Mouse (Mus musculus): Measurements from ENCODE around the gene Nemp1. TPM values are rescaled to one million over a fixed set of nuclear protein-coding genes. Genes with fewer than 3 reads are reported as not detected.

Gene Nemp1
- total RNA-seq, 2 experiments from 2014 or later: 2.7 to 4.5 TPM

DNA sequence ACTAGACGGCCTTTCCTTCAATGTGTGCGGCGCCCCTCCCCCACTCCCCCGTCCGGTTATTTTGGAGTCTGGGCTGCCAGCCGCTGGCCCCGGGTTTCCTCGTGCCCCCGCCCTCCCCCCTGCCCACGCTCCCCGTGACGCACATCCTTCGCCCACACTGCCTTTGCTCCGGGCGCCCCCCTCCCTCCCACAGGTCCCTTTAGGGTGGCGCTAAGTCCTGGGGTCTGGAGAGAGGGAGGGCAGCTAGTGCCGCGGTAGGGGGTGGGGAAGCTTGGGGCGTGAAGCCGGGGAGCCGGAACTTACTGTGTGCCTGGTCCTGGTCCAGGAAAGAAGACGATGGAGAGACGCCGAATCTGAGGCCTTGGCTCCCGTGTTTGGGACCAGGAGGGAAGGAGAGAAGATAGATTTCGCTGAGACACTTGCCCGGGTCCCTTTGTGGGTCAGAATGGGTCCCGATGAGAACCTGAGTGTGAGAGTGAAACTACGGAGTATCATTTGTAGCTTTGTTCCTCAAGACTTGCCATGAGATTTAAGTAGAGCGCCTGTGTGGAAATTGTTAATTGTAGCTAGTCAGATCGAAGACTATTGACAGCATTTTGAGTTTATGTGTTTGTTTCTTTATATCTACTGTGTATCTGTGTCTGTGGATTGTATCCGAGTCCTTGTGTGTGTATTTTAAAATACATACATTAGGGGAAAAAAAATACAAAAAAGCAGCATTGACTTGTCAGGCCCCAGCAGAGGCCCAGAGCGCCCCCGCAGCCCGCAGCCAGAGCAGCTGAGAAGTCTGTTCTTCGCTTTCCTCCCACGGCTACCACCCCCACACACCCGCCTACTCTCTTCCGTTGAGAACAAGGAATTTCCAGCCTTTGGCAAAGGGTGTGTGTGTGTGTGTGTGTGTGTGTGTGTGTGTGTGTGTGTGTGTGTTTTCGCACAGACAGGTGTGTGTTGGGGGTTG, 1.7 kb downstream of the Nemp1 start, which contains the start of gene Nab2:
Gene Nab2 (minus strand): TSS at position 476 of the 958 bp plus-strand sequence.
- intact Hi-C loops (cut with DNase I): loop anchor here (5.0 to 10.0 kb wide), 2 partner anchors 381 to 506 kb away; partner anchors contain the start of gene Mbd6

DNA sequence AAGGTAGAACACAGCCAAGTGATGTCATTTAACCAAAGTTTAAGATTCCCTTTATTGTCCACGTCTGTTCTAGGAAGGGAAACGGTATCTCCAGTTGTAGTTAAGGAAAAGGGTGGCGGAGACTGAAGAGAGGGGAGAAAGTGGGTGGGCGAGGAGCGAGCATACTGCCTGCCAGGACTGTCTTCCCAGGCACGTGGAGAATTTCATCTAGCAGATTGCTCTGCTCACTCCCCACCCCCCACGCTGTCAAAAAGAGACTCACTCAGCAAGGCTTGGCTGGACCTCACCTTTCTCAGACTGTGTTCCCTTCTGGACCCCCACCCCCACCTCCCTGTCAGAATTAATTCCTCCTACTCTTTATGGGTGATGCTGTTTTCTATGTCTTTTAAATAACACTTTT, 2.5 kb downstream of the Nemp1 start:
- intact Hi-C loops (cut with DNase I): loop anchor here (5.0 to 10.0 kb wide), 2 partner anchors 382 to 506 kb away; partner anchors contain the start of gene Mbd6
- DNase-seq: no peak

More for the DNA sequence above, 1.7 kb downstream of the Nemp1 start, which contains the start of gene Nab2:
- DNase-seq: peak; percentile 80 to 84

- intact Hi-C loops (cut with DNase I): no loop called here
- no peak for DNase-seq
These were observed 3.5 kb downstream of the Nemp1 start for GRCm38 (mm10) chr10:127670185-127670584.

DNA sequence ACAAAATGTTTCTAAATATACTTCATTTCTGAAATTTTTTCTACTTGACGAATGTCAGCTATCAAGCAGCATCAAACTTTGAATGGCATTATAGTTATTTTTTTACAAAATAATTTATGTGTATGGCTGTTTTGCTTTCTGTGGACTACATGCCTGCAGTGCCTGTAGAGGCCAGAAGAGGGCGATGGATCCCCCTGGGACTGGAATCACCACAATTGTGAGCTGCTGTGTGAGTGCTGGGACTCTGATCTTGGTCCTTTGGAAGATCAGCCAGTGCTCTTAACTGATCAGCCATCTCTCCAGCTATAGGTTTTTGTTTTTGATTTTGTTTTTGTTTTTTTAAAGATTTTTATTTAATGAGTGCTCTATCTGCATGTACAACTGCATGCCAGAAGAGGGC, 4.6 kb downstream of the Nemp1 start:
- DNase-seq: no peak
- intact Hi-C loops (cut with DNase I): no loop called here

DNA sequence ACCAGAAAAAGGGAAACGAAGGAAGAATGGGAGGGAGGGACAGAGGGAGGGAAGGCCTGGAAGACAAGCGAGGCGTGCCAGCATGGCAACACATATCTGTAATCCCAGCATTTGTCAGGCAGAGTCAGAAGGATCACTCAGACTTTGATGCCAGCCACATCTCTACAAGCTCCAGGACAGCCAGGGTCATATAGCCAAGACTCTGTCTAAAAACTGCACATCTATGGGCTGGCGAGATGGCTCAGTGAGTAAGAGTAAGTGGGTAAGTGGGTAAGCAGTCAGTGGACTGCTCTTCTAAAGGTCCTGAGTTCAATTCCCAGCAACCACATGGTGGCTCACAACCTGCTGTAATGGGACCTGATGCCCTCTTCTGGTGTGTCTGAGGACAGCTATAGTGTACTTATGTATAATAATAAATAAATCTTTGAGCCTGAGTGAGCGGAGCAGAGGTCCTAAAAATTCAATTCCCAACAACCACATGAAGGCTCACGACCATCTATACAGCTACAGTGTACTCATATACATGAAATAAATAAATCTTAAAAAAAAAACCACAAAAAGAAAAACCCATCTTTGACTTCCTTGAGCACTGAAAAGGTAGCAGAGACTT, 7.5 kb downstream of the Nemp1 start:
- DNase-seq: no peak
- intact Hi-C loops (cut with DNase I): no loop called here

DNA sequence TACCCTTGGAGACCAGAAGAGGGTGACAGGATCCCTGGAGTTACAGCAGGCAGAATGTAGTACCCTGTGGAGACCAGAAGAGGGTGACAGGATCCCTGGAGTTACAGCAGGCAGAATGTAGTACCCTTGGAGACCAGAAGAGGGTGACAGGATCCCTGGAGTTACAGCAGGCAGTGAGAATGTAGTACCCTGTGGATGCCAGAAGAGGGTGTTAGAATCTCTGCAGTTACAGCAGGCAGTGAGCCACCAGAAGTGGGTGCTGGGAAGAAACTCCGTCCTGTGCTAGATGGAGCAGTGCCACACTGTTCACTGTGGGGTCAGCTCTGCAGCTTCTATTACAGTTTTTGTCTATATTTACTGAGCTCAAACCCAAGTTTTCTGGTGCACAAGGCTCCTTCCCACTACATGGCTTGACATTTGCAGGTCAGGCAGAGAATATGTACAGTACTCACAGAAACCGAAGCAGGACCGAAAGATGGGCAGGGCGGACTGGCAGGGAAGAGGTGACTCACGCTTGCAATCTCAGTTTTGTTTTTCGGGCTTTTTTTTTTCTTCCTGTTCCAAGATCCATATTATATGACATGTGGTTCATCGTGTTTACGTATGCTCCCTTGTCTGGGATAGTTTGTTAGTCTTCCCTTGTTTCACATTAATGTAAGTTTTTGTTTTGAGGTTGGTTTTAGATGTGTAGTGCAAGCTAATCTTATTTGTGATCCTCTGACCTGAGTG, 8.3 kb downstream of the Nemp1 start:
- DNase-seq: peak; percentile 86 to 90
- intact Hi-C loops (cut with DNase I): loop anchor here (5.0 kb wide), 2 partner anchors 108 to 332 kb away; partner anchors contain the start of gene Hsd17b6

GRCm38 (mm10) chr10:127675859-127676398, 9.2 kb downstream of the Nemp1 start:
- intact Hi-C loops (cut with DNase I): loop anchor here (5.0 kb wide), 2 partner anchors 109 to 331 kb away; partner anchors contain the start of gene Hsd17b6
- no peak for DNase-seq

DNA sequence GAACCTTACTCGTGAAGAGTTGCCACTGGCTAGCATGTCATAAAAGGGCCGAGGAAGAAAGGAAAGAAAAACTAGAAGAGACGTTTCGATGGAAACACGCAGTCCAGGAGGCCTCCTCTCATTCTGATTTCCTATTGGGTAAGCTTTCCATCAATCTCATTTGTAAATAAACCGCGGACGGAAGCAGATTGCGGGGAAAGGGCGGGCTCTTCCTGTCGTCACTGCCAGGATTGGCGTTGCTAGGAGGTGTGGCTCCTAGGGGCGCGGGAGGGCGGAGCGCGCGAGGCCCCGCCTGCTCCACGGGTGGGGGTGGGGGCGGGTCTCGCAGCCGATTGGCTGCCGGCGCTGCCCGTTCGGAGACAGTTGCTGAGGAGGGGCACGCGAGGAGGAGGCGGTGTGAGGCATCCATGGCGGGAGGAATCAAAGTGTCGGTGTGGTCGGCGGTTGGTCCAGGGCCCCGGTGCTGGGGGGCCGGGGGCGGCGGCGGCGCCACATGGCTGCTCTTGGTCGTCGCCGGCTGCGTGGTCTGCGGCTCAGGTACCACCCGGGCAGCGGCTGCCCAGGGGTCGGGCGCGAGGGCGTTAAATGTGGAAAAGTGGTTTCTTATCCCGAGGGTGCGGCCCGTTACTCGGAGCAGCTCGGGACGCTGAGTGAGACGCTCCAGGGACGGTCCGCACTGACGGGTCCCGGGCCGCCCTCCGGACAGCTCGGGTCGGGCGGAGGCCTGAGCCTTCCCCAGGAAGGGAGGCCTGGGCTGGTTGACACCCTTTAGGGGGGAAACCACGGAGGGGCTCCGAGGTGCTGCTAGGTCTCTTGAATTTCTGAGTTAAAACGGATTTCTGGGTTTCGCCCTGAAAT, 10.2 kb downstream of the Nemp1 start:
- intact Hi-C loops (cut with DNase I): loop anchor here (5.0 kb wide), 2 partner anchors 110 to 330 kb away; partner anchors contain the start of gene Hsd17b6
- DNase-seq: peak; percentile 89 to 90

- peak in 1 of 2 experiments; percentile 47 for DNase-seq
- intact Hi-C loops (cut with DNase I): loop anchor here (5.0 kb wide), 2 partner anchors 110 to 330 kb away; partner anchors contain the start of gene Hsd17b6
These were observed 11.1 kb downstream of the Nemp1 start for GRCm38 (mm10) chr10:127677591-127678336.

DNA sequence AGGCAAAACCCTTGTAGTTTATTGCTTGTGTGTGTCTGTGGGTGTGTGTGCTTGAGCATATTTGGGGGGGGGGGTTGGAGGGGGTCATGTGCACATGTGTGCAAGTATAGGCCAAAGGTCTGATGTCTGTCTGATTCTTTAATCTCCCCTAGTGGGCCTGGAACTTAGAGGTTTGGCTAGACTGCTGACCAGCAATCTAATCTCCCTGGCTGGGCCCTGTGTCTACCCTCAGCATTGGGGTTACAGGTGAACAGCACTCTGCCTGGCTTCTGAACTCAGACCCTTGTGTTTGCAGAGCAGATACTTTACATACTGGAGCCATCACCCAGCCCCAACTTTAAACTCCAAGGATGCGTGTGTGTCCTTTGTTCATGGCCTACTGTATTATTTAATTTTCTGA, 12.5 kb downstream of the Nemp1 start:
- no peak for DNase-seq
- intact Hi-C loops (cut with DNase I): loop anchor here (5.0 kb wide), 2 partner anchors 112 to 328 kb away; partner anchors contain the start of gene Hsd17b6

DNA sequence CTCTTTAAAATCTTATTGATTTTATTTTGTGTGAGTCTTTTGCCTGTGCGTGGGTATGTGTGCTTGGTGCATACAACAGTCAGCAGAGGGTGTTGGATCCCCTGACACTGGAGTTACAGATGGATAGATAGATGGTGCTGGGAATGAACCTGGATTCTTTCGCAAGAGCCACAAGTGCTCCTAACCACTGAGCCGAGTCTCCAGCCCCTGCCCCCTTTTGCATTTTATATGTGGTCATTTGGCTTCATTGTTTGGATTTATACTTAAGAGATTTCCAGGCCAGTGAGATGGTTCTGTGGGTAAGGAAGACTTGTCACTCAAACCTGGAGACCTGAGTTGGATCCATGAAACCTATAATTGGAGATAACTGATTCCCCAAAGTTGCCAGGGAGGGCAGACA, 13.2 kb downstream of the Nemp1 start:
- no peak for DNase-seq
- intact Hi-C loops (cut with DNase I): loop anchor here (5.0 kb wide), 2 partner anchors 113 to 327 kb away; partner anchors contain the start of gene Hsd17b6

GRCm38 (mm10) chr10:127682886-127683285, 16.2 kb downstream of the Nemp1 start:
- no peak for DNase-seq
- intact Hi-C loops (cut with DNase I): no loop called here

- DNase-seq: no peak
- intact Hi-C loops (cut with DNase I): no loop called here
These were observed 24.4 kb downstream of the Nemp1 start for GRCm38 (mm10) chr10:127691053-127691452.

- peak in 1 of 2 experiments; percentile 17 for DNase-seq
These were observed 27.9 kb downstream of the Nemp1 start for GRCm38 (mm10) chr10:127694636-127695035.

GRCm38 (mm10) chr10:127695775-127696174, 29.1 kb downstream of the Nemp1 start:
- intact Hi-C loops (cut with DNase I): loop anchor here (2.0 kb wide), 2 partner anchors 39 to 241 kb away; no protein-coding TSS in a partner anchor
- DNase-seq: no peak

More at GRCm38 (mm10) chr10:127694636-127695035, 27.9 kb downstream of the Nemp1 start:
- intact Hi-C loops (cut with DNase I): loop anchor here (2.0 kb wide), 2 partner anchors 40 to 242 kb away; no protein-coding TSS in a partner anchor

DNA sequence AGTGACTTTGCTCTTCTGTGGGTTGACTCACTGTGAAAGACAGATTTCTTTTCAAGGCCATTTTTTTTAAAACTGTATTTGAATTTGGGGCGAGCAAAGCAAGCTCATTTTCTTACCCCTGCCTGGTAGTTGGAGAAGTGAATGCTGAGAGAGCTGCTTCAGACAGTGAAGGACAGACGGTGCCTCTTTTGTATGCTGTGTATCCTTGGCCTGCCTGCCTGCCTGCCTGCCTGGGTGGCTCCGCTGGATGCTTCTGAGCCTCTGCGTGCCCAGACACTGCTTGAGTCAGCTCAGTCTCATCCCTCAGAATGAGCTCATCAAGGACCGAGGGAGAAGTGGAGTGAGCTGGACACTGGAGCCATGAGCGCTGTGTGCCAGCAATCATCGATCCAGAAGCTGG, 32.3 kb downstream of the Nemp1 start:
- intact Hi-C loops (cut with DNase I): no loop called here

GRCm38 (mm10) chr10:127703299-127703698, 36.6 kb downstream of the Nemp1 start:
- no peak for DNase-seq
- intact Hi-C loops (cut with DNase I): no loop called here

More for the DNA sequence above, 32.3 kb downstream of the Nemp1 start:
- DNase-seq: no peak

GRCm38 (mm10) chr10:127704293-127704692, 37.6 kb downstream of the Nemp1 start:
- no peak for DNase-seq
- intact Hi-C loops (cut with DNase I): no loop called here
